Mouse (Mus musculus) embryonic facial prominence, embryonic 14.5 days (tissue): Measurements from ENCODE around the gene Pnpo. TPM values are rescaled to one million over a fixed set of nuclear protein-coding genes. Genes with fewer than 3 reads are reported as not detected.

ENCODE experiments used
- ATAC-seq: fragments of 200-750 bp; cut with Nextera tagmentation; 2 replicates; pipeline ENCODE4 v1.8.0; 2017; ENCODE audit warnings: low read depth, moderate number of reproducible peaks, moderate TSS enrichment
- DNase-seq: peaks from one replicate; pipeline ENCODE4 v3.0.0-alpha.2; 2015; ENCODE audit warnings: low spot score
- H3K27ac ChIP-seq: fragments of 300-500 bp; sonication (generic); replicated peaks from 2 replicates; pipeline ENCODE4 v1.5.1; 2014; ENCODE audit warnings: low read depth, mild to moderate bottlenecking, low read length, moderate library complexity
- H3K27me3 ChIP-seq: fragments of 300-500 bp; sonication (generic); replicated peaks from 2 replicates; pipeline ENCODE4 v1.6.1; 2014; ENCODE audit warnings: low read length; ENCODE audit not compliant: control insufficient read depth, insufficient read depth
- H3K36me3 ChIP-seq: fragments of 300-500 bp; sonication (generic); 2 replicates; pipeline ENCODE4 v1.6.1; 2014; ENCODE audit warnings: low read length, mixed read lengths; ENCODE audit not compliant: control insufficient read depth, insufficient read depth
- H3K4me1 ChIP-seq: fragments of 300-500 bp; sonication (generic); 2 replicates; pipeline ENCODE4 v1.6.1; 2014; ENCODE audit warnings: antibody characterized with exemption, low read length; ENCODE audit not compliant: control insufficient read depth, insufficient read depth
- H3K4me2 ChIP-seq: fragments of 300-500 bp; sonication (generic); 2 replicates; pipeline ENCODE4 v1.6.1; 2014; ENCODE audit warnings: low read depth, mild to moderate bottlenecking, low read length, moderate library complexity, mixed read lengths
- H3K4me3 ChIP-seq: fragments of 300-500 bp; sonication (generic); 2 replicates; pipeline ENCODE4 v1.5.1; 2014; ENCODE audit warnings: low read depth, mild to moderate bottlenecking, low read length
- H3K9ac ChIP-seq: fragments of 300-500 bp; sonication (generic); 2 replicates; pipeline ENCODE4 v1.6.1; 2014; ENCODE audit warnings: low read depth, mild to moderate bottlenecking, low read length, moderate library complexity, mixed read lengths
- H3K9me3 ChIP-seq: fragments of 300-500 bp; sonication (generic); 2 replicates; pipeline ENCODE4 v1.6.1; 2016; ENCODE audit warnings: low read length; ENCODE audit not compliant: control insufficient read depth
- WGBS: fragments of 180-500 bp; shearing (Covaris S2); extraction: QIAGEN DNeasy Blood & Tissue Kit; methylation state at CpG from one replicate; pipeline ENCODE4 v1.1.7; 2014; 5-methylcytosine and 5-hydroxymethylcytosine counted together
- polyA plus RNA-seq: library from polyadenylated mRNA; unstranded; fragments of >200 nt; fragmentation: Nextera tagmentation; extraction: Ambion mirVana; gene quantifications from 2 replicates; pipeline ENCODE4 v1.2.1, GENCODE M21; 2014

The Pnpo gene
- polyA plus RNA-seq, 1 experiment from 2014 or later: 26.8 TPM

DNA sequence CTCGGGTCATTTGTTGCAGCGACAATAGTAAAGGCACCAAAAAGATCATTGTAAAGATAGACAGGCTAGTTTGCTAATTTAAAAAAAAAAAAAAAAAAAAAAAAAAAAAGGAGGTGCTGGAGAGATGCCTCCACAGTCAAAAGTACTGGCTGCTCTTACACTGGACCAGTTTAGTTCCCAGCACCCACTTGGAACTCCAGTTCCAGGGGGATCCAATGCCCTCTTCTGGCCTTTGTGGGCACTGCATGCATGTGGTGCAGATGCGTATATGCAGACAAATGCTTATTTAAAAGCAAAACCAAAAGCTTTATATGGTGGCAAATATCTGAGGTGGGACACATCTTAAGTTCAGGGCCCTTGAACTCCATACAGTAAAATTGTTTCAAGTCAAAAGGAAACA is 7.0 kb upstream of the Pnpo start:
- whole genome bisulfite sequencing: 97% methylated on average over 3 of the region's 3 CpGs
- H3K27me3 ChIP-seq: no peaks in the 10 kb centered on the region
- no peaks in the 10 kb centered on the region for H3K4me1 ChIP-seq
- no peaks in the 10 kb centered on the region for H3K9me3 ChIP-seq
- no peak overlapping the region for H3K27ac ChIP-seq
- ATAC-seq: no peak
- no peak for DNase-seq
- H3K4me3 ChIP-seq: no peak overlapping the region
- no peak overlapping the region for H3K4me2 ChIP-seq
- H3K36me3 ChIP-seq: peaks cover 54% of the 10 kb centered on the region
- no peak overlapping the region for H3K9ac ChIP-seq

GRCm38 (mm10) chr11:96947849-96948248 is 4.1 kb upstream of the Pnpo start:
- no peak overlapping the region for H3K4me3 ChIP-seq
- ATAC-seq: no peak
- H3K4me1 ChIP-seq: peaks cover 9% of the 10 kb centered on the region; the same call in 1 of the 2 replicates
- H3K27ac ChIP-seq: no peak overlapping the region
- peaks cover 25% of the 10 kb centered on the region for H3K36me3 ChIP-seq
- no peak overlapping the region for H3K9ac ChIP-seq
- no peaks in the 10 kb centered on the region for H3K27me3 ChIP-seq
- H3K9me3 ChIP-seq: no peaks in the 10 kb centered on the region
- H3K4me2 ChIP-seq: no peak overlapping the region
- DNase-seq: no peak
- 97% methylated on average over 3 of the region's 4 CpGs for WGBS

DNA sequence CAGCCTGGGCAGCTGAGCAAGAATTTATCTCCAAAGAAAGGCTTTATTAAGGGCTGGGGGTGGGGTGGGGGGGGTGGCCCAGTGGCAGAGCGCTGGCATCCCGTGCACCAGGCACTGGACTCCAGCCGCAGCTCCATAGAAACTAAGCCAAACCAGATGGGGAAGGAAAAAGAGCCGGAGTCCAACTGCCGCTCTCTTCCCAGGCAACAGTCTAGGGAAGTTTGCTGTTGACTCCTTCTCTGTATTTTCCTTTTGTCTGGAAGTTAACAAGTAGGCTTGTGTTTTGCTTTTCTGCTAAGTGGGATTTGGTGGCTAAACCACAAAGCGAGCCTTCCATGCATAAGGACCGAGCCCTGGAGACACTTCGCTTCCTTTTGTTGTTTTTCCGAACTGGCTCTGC is 2.7 kb upstream of the Pnpo start:
- WGBS: 52% methylated on average over 9 of the region's 9 CpGs
- Histone ChIP-seq H3K27me3 (no peaks in the 10 kb centered on the region), H3K27ac (peak overlapping the region; percentile 72), H3K4me2 (peak overlapping the region; percentile 5; the same call in 1 of the 2 replicates), H3K36me3 (peaks cover 12% of the 10 kb centered on the region), H3K9ac (0 out of 2 replicates have a peak overlapping the region, but pooled peaks have one; percentile 38), H3K4me3 (no peak overlapping the region), H3K9me3 (no peaks in the 10 kb centered on the region), H3K4me1 (peaks cover 9% of the 10 kb centered on the region; the same call in 1 of the 2 replicates)
- ATAC-seq (no peak), DNase-seq (peak; percentile 48)

DNA sequence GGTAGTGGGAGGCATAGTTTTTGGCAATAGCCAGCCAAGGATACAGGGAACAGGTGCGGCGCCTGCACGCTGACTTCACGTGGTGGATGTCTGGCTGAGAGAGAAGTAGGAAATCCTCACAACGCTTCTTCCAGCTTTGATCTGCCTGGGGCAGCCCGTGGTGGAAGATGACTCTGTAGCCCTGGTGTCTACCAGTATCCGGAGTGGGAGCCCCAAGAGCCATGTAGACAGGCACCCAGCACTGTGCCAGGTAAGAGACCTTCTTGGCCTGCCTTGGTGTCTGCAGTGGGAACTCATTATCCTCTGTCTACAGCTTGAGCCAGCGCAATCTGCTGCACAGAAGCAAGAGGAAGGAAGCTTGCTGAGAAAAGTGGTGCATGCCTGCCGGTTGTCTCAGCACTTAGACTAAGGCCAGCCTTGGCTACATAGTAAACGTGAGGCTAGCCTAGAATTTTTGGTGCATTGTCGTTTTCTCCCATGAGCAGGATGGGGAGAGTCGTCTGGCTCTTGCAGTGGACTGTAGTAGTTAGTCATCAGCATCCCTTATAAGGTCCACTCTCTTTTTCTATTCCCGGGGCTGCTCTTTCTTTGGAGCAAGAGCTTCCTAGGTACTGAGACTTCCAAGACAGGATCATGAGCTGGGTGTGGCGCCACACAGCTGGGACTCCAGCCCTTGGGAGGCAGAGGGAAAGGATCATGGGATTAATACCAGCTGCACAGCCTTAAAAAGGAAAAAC is 1.2 kb upstream of the Pnpo start:
- no peaks in the 10 kb centered on the region for H3K27me3 ChIP-seq
- WGBS: 78% methylated on average over 14 of the region's 14 CpGs
- peak overlapping the region; percentile 83 for H3K4me2 ChIP-seq
- DNase-seq: no peak
- H3K36me3 ChIP-seq: no peaks in the 10 kb centered on the region
- H3K4me3 ChIP-seq: peak overlapping the region; percentile 52; the same call in 1 of the 2 replicates
- peaks cover 9% of the 10 kb centered on the region; the same call in 1 of the 2 replicates for H3K4me1 ChIP-seq
- H3K9ac ChIP-seq: no peak overlapping the region
- no peak for ATAC-seq
- H3K9me3 ChIP-seq: no peaks in the 10 kb centered on the region
- no peak overlapping the region; the same call in 1 of the 2 replicates for H3K27ac ChIP-seq

GRCm38 (mm10) chr11:96941989-96942590 is 1.7 kb downstream of the Pnpo start:
- Histone ChIP-seq H3K9me3 (no peaks in the 10 kb centered on the region), H3K4me1 (peaks cover 9% of the 10 kb centered on the region; the same call in 1 of the 2 replicates), H3K36me3 (no peaks in the 10 kb centered on the region), H3K27me3 (no peaks in the 10 kb centered on the region), H3K4me2 (no peak overlapping the region), H3K27ac (no peak overlapping the region), H3K9ac (no peak overlapping the region), H3K4me3 (no peak overlapping the region)
- WGBS: 81% methylated on average over 6 of the region's 6 CpGs
- no peak for ATAC-seq
- DNase-seq: no peak

DNA sequence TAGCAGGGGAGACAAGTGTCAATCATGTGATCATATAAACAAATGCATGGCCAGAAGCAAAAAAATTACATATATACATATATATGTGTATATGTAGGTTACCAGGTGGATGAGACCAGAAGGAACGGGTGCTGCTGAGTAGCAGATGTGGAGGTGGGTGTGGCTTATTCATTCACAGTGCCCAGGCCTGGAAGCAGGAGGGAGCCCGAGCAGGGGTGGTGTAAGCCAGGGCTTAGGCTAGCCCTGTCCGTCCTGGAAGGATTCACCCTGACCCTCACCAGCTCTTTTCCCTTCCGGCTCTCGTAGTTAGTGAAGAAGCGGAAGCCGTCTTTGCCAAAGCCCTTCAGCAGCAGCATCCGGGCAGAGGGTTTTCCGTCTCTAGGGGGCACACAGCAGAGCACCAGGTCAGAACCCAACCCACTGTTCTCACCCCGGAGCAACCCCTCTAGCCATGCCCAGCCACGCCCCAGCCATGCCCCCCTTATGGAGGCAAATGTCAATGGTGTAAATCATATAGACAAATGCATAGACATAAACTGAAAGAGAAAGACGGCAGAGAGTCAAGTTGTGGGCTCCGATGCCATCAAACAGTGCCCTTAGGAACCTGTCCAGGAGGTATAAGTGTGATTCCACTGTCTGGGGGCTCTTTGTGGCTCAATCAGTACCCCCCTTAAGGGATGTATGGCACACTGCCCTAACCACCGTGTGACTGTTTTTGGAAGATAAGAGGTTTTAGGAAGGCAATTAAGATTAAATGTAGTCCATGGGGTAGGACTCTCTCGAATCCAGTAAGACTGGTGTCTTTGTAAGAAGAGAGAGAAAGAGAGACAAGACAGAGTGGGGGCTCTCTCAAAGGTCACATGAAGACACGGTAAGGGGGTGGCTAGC is 3.0 kb downstream of the Pnpo start:
- Histone ChIP-seq H3K9ac (no peak overlapping the region), H3K9me3 (no peaks in the 10 kb centered on the region), H3K4me1 (peaks cover 9% of the 10 kb centered on the region; the same call in 1 of the 2 replicates), H3K27me3 (no peaks in the 10 kb centered on the region), H3K4me3 (no peak overlapping the region), H3K4me2 (no peak overlapping the region), H3K36me3 (no peaks in the 10 kb centered on the region), H3K27ac (no peak overlapping the region)
- DNase-seq (no peak), ATAC-seq (no peak)
- 73% methylated on average over 16 of the region's 16 CpGs for WGBS

GRCm38 (mm10) chr11:96938426-96938800 is 5.4 kb downstream of the Pnpo start:
- no peak overlapping the region for H3K27ac ChIP-seq

GRCm38 (mm10) chr11:96937549-96938425 is 6.0 kb downstream of the Pnpo start:
- ATAC-seq: peak; percentile 70
- H3K27ac ChIP-seq: no peak overlapping the region

More at GRCm38 (mm10) chr11:96938426-96938800, 5.4 kb downstream of the Pnpo start:
- Histone ChIP-seq H3K9ac (no peak overlapping the region), H3K27me3 (no peaks in the 10 kb centered on the region), H3K4me3 (no peak overlapping the region), H3K36me3 (no peaks in the 10 kb centered on the region), H3K4me1 (peaks cover 3% of the 10 kb centered on the region; the same call in 1 of the 2 replicates), H3K9me3 (no peaks in the 10 kb centered on the region), H3K4me2 (no peak overlapping the region)
- ATAC-seq (no peak), DNase-seq (peak; percentile 13)
- WGBS: 80% methylated on average over 6 of the region's 6 CpGs

More at GRCm38 (mm10) chr11:96937549-96938425, 6.0 kb downstream of the Pnpo start:
- H3K36me3 ChIP-seq: no peaks in the 10 kb centered on the region
- no peak overlapping the region for H3K4me2 ChIP-seq
- H3K4me1 ChIP-seq: no peaks in the 10 kb centered on the region
- peak; percentile 44 for DNase-seq
- no peak overlapping the region for H3K4me3 ChIP-seq
- no peaks in the 10 kb centered on the region for H3K27me3 ChIP-seq
- WGBS: 52% methylated on average over 10 of the region's 10 CpGs
- H3K9me3 ChIP-seq: no peaks in the 10 kb centered on the region
- no peak overlapping the region for H3K9ac ChIP-seq
